Mouse (Mus musculus) urinary bladder, postnatal 4 days (tissue): ENCODE data around the gene Ccdc58.
"Not testable (repeated sequence)": the region's sequence is repeated elsewhere in the genome, so short reads cannot be mapped to it uniquely, and the experiment has no call there.

Experiments used
- DNase-seq, 2 experiments: peaks; one replicate each; pipeline ENCODE4 v3.0.0; 2021 to 2022; ENCODE audit warnings: low spot score in 2 of 2

The Ccdc58 gene

DNA sequence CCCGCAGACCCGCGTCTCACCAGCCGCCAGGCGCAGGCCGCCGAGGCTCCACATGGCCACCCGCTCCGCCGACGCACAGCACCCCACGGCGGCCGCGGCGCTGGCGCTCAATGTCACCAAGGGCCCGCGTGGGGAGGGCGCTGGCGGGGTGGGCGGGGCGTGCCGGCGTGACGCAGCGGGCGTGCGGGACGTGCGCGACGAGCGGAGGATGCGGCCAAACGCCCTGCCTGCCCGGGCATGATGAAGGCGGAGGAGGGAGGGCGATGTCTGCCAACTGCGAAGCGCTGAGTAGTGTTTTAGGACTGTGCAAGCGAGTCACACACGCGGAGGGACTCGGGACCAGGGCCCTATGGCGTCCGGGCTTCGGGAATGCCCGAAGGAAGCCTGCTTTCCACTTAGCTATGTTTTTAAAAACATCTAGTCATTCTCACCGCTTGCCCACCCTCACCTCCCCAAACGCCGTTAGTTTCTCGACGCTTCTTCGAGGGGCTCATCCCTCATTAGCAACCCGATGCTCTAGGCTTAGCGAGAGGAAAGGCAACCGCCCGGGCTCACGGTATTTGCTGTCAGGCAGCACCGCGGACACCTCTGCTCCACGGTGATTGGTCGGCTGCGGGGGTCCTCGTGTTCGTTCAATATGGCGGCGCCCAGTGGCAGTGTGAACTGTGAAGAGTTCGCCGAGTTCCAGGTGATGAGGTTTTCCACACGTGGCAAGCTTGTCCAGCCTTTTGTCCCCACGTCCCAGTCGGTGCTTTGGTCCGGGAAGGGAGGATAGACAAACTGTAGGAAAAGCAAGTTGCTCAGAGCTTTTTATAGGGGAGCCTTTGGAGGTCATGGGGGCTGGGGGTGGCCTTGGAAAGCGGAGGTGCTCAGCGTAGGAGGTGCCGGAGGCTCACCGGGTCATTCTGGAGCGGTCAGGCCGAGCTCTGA, at the start of gene Ccdc58, which contains the start of gene Fam162a:
TSS of gene Ccdc58 (plus strand) at position 236 of the 930 bp plus-strand sequence.
TSS of gene Fam162a (minus strand) at position 145 of the 930 bp plus-strand sequence.
- peak; percentile 89 to 93 for DNase-seq

DNA sequence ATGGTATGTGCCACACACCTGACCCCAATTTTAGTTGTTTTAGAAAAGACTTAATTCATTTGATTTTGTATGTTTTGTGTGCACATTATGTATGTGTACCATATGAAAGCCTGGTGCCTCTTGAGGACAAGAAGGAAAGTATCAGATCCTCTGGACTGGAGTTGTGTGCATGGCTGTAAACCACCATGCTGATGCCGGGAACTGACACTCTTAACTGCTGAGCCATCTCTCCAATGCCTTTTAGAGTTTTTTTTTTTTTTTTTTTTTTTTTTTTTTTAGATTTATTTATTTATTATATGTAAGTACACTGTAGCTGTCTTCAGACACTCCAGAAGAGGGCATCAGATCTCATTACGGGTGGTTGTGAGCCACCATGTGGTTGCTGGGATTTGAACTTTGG, 43.4 kb upstream of the Ccdc58 start:
- DNase-seq, result not testable (repeated sequence)

DNA sequence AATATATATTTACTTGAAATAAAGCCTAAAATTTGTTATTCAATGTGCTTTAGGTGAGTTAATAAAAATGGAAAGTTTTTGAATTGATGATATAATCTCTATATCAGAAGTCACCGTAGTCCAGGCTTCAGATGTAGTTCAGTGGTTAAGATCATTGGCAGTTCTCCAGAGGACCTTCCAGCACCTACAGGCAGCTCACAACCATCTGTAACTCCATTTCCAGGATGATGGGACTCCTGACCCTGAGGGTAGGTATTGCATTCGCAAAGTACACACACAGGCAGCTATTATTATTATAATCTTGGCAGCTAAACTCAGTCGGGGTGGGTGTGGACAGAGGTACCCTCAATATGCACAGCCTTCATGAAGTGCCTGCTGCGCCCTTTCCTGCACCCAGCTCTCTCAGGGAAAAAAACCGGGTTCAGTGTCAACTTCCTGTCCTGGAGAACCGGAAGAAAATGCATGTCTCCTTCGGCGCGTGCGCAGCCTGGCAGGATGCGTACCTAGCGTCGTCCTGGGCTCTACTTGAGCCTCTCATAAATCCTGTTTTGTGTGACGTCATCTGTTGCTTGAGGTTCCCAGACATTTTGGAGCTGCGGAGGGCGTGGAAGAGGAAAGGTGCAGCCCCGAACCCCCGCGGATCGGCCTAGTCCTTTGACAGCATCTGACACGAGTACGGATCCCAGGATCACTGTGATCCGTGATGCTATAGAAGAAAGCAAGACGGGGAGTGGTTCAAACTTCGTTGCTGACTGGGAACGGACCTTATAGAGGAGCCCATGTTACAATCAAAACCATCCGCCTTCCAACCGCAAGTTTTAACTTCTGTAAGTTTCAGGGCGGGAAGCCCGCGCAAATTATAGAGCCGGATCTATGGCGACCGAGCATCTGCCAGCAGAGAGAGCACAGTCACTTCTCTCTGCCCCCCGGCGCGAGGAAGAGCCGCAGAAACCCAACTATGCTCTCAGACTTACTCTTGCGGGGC, 30.6 kb upstream of the Ccdc58 start, which contains the start of gene Wdr5b:
TSS of gene Wdr5b (plus strand) at position 551 of the 985 bp plus-strand sequence.
- peak; percentile 82 to 86 for DNase-seq

DNA sequence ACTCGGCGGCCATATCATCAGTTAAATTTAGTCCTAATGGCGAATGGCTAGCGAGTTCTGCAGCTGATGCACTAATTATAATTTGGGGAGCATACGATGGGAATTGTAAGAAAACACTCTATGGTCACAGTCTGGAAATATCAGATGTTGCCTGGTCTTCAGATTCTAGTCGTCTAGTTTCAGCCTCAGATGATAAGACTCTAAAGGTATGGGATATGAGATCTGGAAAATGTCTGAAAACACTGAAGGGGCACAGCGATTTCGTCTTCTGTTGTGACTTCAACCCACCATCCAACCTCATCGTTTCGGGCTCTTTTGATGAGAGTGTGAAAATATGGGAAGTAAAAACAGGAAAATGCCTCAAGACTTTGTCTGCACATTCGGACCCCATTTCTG, 29.9 kb upstream of the Ccdc58 start:
- DNase-seq, result no peak

DNA sequence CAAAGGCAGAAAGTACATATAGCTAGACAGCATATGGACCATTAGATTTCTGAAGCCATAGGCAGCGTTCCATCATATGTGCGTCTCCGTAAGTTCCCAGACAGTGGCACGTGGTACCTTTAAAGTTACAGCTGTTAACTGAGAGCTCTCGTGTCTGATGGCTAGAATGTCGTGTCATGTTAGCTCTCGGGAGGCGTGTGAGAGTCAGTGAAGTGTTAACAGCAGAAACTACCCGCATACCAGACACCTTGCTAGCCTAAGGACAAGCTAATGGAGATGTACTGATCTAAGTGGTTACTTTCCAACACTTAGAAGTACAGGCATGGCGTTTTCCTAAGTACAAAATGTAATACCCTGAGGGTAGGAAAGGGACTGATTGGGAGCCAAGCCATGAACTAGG, 28.4 kb upstream of the Ccdc58 start:
- DNase-seq, result no peak

DNA sequence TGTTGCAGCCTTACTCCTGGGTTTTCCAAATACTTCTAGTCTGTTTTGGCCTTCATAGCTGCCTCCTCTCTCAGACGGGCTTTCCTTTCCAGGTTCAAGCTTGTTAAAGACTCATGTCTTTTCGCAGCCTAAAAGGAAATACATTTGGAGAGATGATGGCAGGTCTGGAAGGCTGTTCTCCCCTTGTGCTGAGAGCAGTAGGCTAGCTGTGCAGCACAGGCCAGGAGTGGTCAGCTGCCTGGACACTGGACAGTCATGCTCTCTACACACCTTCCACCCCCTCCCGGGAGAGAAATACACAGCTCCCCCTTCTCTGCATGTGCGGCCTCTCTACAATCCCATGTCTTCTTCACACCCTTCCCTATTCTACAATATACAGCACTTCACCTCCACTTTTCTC, 27.5 kb upstream of the Ccdc58 start:
- no peak for DNase-seq

DNA sequence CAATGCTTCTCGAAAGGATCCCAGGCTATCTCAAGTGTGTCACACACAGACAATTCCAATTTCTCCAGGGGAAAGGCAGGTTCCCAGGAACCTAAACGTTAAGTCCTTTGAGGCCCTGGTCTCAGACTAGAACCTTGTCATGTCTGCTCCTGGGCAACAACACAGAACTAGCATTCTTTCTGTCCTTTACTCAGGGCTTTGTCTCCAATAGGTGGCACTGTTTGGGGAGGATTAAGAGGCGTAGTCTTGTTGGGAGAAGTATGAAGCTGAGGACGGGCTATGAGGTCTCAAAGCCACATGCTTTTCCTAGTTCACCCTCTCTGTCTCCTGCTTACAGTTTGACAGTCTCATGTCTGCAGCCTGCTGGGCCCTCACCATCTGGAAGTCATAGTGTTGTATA, 23.9 kb upstream of the Ccdc58 start:
- no peak for DNase-seq

DNA sequence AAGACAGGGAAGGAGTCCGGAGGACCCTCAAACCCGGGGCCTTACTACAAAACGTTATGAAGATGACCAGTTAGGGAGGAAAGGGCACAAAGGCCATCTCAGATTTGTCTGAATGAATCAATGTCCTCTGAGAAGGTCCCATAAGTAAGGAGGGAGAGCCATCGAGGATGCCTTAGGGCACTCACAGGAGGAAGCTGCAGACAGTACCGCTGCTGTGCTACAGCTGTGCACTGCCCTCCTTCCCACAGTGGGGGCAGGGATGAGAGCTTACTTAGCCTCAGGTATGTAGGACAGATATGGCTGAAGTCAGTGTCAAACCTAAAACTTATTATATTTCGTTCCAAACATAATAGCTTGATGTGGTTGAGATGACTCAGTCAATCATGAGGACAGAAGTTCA, 20.0 kb upstream of the Ccdc58 start:
- DNase-seq, result no peak

DNA sequence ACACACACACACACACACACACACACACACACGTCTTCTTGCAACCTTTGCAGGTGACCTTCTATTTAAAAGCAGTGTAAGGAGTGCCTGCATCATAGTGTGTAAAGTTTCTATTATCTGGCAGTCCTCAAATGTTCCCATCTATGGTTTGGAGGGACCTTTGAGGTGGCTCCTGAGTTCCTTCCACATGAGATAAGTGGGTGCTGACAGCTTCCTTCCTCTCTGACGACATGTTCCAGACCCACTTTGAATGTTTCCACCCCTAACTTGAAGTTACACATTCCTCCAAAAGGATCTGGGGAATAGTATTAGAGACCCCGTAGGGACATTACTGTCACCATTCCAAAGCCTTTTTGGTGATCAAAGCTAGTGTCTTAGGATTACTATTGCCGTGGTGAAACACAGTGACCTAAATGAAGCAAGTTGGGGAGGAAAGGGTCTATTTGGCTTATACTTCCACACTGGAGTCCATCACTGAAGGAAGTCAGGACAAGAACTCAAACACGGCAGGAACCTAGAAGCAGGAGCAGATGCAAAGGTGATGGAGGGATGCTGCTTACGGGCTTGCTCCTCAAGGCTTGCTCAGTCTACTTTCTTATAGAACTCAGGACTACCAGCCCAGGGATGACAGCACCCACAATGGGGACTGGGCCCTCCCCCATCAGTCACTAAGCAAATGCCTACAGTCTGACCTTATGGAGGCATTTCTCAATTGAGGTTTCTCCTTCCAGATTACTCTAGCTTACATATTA, 17.8 kb upstream of the Ccdc58 start:
- DNase-seq, result no peak

DNA sequence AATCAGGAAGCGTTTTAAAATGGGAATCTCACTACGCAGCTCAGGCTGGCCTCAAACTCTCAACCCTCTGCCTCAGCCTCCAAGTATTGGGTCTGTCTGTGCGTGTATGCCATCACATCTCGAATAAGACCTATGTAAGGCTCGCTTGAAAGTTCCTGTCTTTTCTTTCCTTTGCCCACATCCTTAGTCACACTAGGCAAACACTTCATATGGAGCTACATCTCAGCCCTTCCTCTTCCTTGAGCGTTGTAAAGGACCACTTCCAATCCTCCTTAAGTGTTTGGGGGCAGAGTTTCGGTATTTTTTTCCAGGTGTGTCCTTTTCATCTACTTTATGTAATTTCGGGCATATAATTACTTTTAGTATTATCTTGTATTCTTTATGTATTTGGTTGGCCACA, 16.6 kb upstream of the Ccdc58 start:
- no peak for DNase-seq

DNA sequence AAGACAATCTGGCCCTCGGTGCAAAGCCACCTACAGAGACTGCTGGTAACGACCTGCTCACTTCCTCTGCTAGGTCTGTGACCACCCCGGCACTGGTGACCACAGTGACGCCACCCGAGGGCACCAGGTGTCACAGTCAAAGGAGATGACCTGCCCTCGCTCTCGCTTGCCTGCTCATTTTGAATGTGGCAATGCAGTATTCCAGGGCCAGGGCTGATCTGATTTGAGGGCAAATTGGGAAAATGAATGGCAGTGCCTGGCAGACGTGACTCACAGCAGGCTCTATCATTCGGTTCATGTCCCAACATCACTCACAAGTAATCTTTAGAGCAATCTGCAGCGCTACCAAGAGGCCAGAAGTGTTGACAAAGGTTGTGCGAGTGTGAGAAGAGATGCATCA, 15.1 kb upstream of the Ccdc58 start:
- DNase-seq, result no peak

DNA sequence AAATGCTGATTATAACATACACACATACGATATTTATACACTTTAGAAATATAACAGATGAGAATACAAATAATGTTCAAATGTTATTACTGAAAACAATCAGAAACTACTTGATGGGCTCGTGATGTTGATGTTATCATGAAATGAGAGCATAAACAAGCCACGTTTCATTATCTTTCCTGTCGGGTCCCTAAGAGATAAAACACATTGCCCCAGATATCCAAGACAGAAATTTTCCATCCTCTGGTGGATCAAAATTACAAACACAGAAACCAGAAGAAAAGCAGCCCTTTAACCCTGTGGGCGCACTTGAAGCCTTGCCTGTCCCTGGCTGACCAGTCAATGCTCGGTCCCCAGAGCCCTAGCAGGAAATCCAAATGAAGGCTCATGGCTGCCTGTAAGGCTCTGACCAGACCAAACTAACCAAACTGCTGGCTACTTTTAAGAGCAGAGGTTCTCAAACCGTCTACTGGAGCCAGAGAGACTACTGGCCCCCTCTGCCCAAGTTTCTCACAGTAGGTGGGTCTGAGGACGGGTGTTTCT, 13.5 kb upstream of the Ccdc58 start:
- no peak for DNase-seq

DNA sequence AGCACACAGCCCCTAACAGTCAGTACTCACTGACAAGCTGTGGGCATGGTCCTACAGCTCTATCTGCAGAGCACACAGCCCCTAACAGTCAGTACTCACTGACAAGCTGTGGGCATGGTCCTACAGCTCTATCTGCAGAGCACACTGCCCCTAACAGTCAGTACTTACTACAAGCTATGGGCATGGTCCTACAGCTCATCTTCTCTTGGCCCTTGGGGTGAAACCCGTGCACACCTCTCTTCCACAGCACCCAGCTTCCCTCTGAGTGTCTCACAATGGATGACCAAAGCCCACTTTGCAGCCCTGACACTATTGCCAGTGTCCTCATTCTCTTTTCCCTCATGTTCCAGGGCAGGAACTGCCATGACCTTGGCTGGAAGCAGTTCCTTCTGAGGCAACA, 9.0 kb upstream of the Ccdc58 start:
- not testable (repeated sequence) for DNase-seq

DNA sequence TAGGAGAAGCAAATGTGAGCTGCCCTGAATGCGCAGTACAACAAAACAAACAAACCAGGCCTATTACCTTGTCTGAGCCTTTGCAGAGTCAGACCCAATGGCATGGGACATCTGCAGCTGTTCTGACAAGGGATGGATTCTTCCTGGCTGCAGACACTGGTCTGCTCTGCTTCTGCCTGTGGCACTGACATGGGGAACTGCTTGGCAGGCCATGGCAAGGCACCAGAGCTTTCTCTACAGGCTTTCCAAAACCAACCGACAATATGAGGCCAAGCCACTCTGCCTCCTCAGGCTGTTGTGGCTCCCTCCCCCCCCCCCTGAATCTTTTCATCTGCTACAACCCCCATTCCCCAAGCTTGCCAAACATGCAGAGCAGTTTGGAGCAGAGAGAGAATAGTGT, 8.2 kb upstream of the Ccdc58 start:
- DNase-seq, result no peak

DNA sequence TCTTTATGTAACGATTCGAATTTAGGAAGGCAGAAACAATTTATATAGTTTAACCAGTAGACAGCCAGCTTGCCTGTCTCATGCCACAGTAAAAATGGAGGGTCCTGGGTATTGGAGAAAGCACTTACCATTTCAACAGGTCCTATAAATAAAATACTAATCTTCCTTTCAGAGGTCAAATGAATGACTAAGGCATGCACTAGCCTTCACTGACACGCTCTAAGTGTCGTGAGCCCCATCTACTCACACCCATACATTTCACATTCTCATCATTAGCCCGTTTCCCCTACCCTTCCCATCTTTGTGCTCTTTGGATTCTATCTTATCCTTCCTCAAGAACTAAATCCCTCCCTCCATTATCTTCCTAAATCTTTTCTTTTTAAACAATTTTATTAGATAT, 6.6 kb upstream of the Ccdc58 start:
- DNase-seq, result no peak

DNA sequence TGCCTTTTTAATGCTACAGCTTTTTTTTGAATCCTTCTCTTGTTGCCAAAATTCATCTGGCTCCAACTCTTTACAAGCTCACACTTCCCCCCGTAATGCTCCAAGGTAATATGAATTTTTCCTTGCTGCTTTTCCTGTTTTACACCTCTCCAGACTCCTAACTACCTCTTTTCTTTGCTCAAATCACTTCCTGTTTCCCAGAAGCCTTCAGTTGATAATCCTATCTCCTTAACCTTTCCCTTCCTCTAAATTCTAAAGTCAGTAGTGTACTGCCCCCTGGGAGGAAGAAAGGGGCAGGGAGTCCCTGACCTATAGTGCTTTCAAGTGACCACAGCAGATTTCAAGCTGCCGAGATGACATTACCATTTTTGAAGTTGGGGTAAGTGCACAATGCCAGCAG, 3.8 kb upstream of the Ccdc58 start:
- no peak for DNase-seq

DNA sequence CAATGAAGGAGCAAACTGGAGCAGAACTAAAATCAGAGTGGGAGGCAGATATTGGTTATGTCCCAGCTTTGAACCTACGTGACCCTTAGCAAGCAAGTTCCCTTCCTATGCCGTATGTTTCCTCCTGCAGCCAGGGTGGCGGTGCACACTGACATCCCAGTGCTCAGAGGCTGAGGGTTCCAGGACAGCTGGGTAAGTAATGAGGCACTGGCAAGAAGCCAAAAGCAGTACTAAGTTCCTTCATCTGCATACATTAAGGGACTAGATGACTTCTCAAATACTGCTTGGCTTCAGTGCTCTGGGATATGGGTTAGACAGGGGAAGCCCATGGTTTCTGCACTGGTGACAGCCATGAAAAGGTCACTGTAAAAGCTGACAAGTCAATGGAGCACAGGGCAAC, 3.1 kb upstream of the Ccdc58 start:
- DNase-seq, result no peak

DNA sequence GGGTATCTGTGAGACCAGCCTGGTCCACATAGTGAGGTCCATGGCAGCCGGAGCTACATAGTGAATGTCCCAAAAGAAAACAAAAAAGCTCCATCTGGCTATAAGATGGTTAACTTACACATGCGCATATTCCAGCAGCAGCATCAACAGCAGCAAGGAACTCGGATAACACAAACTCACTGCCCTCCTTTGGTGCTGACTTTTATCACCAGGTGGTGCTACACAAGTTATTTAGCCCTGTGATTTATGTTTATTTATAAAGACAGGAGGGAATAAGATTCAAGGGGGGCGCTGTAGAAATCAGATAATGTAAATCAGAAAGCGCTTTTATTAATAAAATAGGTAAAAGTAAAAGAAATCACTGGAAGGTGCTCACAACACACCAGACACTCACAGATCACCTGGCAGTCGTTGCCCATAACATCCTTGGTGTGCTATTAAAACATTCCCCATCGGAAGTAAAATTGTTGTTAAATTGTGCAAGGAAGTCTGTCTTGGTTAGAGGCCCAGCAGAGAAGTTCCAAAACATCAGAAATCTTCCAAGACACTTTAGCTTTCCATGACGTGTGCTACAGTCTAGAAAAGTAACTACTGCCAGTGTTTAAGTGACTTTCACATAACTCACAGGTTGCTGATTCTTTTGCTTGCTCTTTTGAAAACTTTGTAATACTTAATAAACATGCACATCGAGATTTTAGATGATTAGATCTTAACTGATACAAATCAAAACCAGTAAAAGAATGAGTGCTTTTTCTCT, 1.5 kb upstream of the Ccdc58 start:
- DNase-seq, result no peak

DNA sequence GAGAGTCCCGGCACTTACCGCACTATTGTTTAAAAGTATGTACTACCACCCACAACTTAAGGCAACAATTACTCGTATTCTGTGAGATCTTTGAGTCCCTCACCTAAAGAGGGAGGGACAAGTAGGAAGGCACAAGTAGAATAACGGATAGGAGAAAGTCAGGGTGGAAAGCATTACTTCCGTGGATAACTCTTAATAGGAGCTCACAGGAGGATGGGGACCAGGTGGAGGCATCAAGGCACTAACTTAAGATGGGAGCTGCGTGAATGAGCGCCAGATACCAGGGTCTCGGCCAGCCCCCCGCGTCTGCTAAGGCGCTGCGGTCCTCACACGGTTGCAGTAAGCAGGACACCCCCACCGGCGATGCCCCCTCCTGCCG, 425 bp upstream of the Ccdc58 start:
- no peak for DNase-seq

DNA sequence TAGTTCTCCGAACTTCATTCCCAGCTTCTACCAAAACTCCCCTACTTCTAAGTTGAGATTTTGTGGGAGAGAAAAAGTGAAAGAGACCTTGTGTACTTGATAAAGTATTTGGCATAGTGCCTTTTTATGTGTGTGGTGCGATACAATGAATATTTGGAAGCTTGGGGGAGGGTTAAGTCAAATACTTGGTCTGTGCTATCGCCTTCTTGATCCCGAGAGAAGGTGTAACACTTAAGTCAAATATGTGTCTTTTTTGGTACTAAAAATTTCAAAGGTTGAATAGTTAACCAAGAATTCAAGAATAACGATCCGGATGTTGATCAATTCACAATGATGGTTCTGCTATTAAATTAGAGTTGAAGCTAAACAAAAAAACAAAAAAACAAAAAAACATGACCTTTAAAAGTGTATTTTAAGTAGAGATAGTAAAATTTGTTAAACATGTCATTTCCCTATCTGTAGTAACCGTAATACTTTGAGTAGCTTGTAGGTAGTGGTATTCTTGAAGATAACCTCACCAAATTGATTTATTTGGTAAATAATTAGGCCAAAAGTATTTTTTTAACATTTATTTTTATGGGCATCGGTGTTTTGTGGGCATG, 1.0 kb downstream of the Ccdc58 start:
- no peak for DNase-seq
